ENCODE assay signal across 9 mouse cellular contexts in genomic region chr11:77930751-77931540, GRCm38 (mm10). TPM values are rescaled to one million over a fixed set of nuclear protein-coding genes. Genes with fewer than 3 reads are reported as not detected.
A peak's percentile ranks its signal among the peaks of the same experiment; 100 is the strongest.
DNase-seq lines count a peak whose midpoint lies in the region; ATAC-seq and TF ChIP-seq lines count a peak whose summit lies in the region.
"Had no signal": no experiment of that assay in that cellular context is flagged by ENCODE, and none has a peak within 500 bp of the region (broad histone marks: within the 10 kb centered on the region; RNA-seq: fewer than 3 reads in every experiment).

Sez6 (plus strand) TSS chr11:77930800.

- peak; percentile 63 for ATAC-seq in hindbrain, embryonic 11.5 days (ENCODE audit: low FRiP score)
- ATAC-seq in lung, postnatal 0 days, result peak; percentile 93
- ATAC-seq: Patski had no signal

- H3K9ac ChIP-seq in hindbrain, embryonic 11.5 days (ENCODE audit: low read depth, low read length), result peak within 1 kb of the TSS; percentile 61
- H3K9ac ChIP-seq in lung, postnatal 0 days (replicated peaks; ENCODE audit: low read depth), result no peak within 1 kb of the TSS

- peak; percentile 32 for TF ChIP-seq CTCF in lung, postnatal 0 days (IDR thresholded peaks at IDR 0.05)

- TF ChIP-seq EP300 in lung, postnatal 0 days (IDR thresholded peaks at IDR 0.05), result no peak

- H3K4me1 ChIP-seq in hindbrain, embryonic 11.5 days (replicated peaks; ENCODE audit: control insufficient read depth, insufficient read depth, low read length), result peaks cover 11% of the 10 kb centered on the region
- H3K4me1 ChIP-seq in lung, postnatal 0 days (ENCODE audit: insufficient read depth, low read depth, low read length), result 0 out of 2 replicates have a peak, but pooled peaks cover 5% of the 10 kb centered on the region

- no peaks in the 10 kb centered on the region for H3K9me3 ChIP-seq in hindbrain, embryonic 11.5 days (ENCODE audit: control insufficient read depth, low read length)
- no peaks in the 10 kb centered on the region for H3K9me3 ChIP-seq in lung, postnatal 0 days (ENCODE audit: low read length)

- DNase-seq in ES-CJ7 (ENCODE audit: low read depth, low spot score), result peak; percentile 72
- DNase-seq in cerebellum, adult 9-10 months, result peak; percentile 85
- peak; percentile 76 to 82 for DNase-seq in frontal cortex, postnatal 10 days (ENCODE audit: low spot score in 2 of 2)
- DNase-seq in hindbrain, embryonic 11.5 days (ENCODE audit: low spot score), result peak; percentile 92
- peak; percentile 69 to 74 for DNase-seq in layer of hippocampus, postnatal 25 days (ENCODE audit: extremely low spot score in 1 of 2, low spot score in 1 of 2)
- DNase-seq in lung, postnatal 0 days (ENCODE audit: low spot score), result peak; percentile 86
- DNase-seq in retina, postnatal 1 day, result peak; percentile 93
- peak; percentile 82 for DNase-seq in thymus, postnatal 25 days

- peak within 1 kb of the TSS; percentile 79 for H3K27ac ChIP-seq in hindbrain, embryonic 11.5 days (ENCODE audit: low read depth, low read length)
- H3K27ac ChIP-seq in lung, postnatal 0 days (ENCODE audit: low read length), result no peak within 1 kb of the TSS

- H3K27me3 ChIP-seq in hindbrain, embryonic 11.5 days (ENCODE audit: control insufficient read depth, insufficient read depth, low read length), result peaks cover 46% of the 10 kb centered on the region
- H3K27me3 ChIP-seq in lung, postnatal 0 days (replicated peaks; ENCODE audit: insufficient read depth, low read length), result peaks cover 43% of the 10 kb centered on the region

- H3K4me2 ChIP-seq in hindbrain, embryonic 11.5 days (replicated peaks; ENCODE audit: low read depth, low read length), result peak within 1 kb of the TSS; percentile 100
- H3K4me2 ChIP-seq in lung, postnatal 0 days (replicated peaks; ENCODE audit: low read depth, low read length), result peak within 1 kb of the TSS; percentile 75

- peak within 1 kb of the TSS; percentile 70 for H3K4me3 ChIP-seq in hindbrain, embryonic 11.5 days (ENCODE audit: low read depth, low read length)
- peak within 1 kb of the TSS; percentile 38 for H3K4me3 ChIP-seq in lung, postnatal 0 days (ENCODE audit: low read depth, low read length)

- WGBS in hindbrain, embryonic 11.5 days, result under 1% methylated on average over 87 of the region's 94 CpGs
- 1% methylated on average over 50 of the region's 94 CpGs for WGBS in lung, postnatal 0 days

- no peaks in the 10 kb centered on the region for H3K36me3 ChIP-seq in hindbrain, embryonic 11.5 days (ENCODE audit: control insufficient read depth, insufficient read depth, low read length)
- no peaks in the 10 kb centered on the region for H3K36me3 ChIP-seq in lung, postnatal 0 days (ENCODE audit: insufficient read depth, low read length)

RNA-seq across cellular contexts. Expression of gene Sez6, which starts in this region (rescaled TPM):
- 13.3 TPM in 2 replicates for polyA plus RNA-seq in hindbrain, embryonic 11.5 days (2014; fragmentation: Nextera tagmentation; extraction: Ambion mirVana)
- total RNA-seq in layer of hippocampus, postnatal 25 days (2021), result 100 to 1,000 TPM; 162 to 174 TPM
- polyA plus RNA-seq in lung, postnatal 0 days (2015; fragmentation: Nextera tagmentation; extraction: Ambion mirVana), result 0.04 and 0.06 TPM in 2 replicates
- polyA plus RNA-seq: Patski had no signal

Comparison
In these comparisons a context has a peak if more than half of its experiments do, and no peak if none do; other contexts are left out.
1. RNA of gene Sez6 (polyA plus RNA-seq): 13.3 TPM in hindbrain, embryonic 11.5 days; 0.04 to 0.06 TPM in lung, postnatal 0 days; every median in the first group is over 10 times any median in the second.
2. Peak in DNase-seq, ATAC-seq, H3K4me3 ChIP-seq and H3K4me2 ChIP-seq in lung, postnatal 0 days; RNA of the gene not detected or under 1 TPM.
3. Peak in every context shown above with its lines, with median percentiles within 50 percentile points of each other: DNase-seq.